Comparison of ENCODE assay signal across 26 mouse cellular contexts in the genomic region with DNA sequence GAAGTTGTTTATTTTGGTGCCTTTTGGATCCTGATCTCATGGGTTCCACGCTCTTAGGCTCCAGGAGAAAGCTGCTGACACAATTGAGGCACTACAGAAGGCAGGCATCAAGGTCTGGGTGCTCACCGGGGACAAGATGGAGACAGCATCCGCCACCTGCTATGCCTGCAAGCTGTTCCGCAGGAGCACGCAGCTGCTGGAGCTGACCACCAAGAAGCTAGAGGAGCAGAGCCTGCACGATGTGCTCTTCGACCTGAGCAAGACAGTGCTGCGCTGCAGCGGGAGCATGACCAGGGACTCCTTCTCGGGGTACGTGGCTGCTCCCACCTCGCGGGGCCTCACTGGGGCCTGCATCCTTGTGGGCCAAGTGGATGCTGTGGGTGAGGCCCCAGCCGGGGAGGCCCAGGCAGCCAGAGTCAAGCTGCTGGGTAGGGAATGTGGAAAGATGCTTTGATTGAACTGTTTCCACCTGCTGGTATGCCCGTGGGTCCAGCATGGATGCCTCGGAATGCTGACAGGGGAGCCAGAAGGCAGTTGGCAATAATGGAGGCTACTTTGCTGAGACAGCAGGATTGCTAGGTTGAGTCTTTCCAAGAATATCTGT. TPM values are rescaled to one million over a fixed set of nuclear protein-coding genes. Genes with fewer than 3 reads are reported as not detected.
A peak's percentile ranks its signal among the peaks of the same experiment; 100 is the strongest.
DNase-seq lines count a peak whose midpoint lies in the region; ATAC-seq lines count a peak whose summit lies in the region.
"Had no signal": no experiment of that assay in that cellular context is flagged by ENCODE, and none has a peak within 500 bp of the region (broad histone marks: within the 10 kb centered on the region; RNA-seq: fewer than 3 reads in every experiment).

No protein-coding gene starts in this region.

- H3K27ac ChIP-seq in forebrain, embryonic 10.5 days = 0 out of 2 replicates have a peak overlapping the region, but pooled peaks have one; percentile 0
- H3K27ac ChIP-seq in forebrain, embryonic 16.5 days (ENCODE audit: low read length) = no peak overlapping the region
- no peak overlapping the region for H3K27ac ChIP-seq in heart, embryonic 11.5 days (ENCODE audit: low read depth, low read length)
- no peak overlapping the region for H3K27ac ChIP-seq in kidney, embryonic 16.5 days (ENCODE audit: low read length)
- H3K27ac ChIP-seq: embryonic facial prominence, embryonic 10.5 days; embryonic facial prominence, embryonic 13.5 days; forebrain, embryonic 13.5 days; gastrocnemius, adult 2 months; hindbrain, embryonic 10.5 days; hindbrain, embryonic 13.5 days had no signal

- H3K27me3 ChIP-seq in forebrain, embryonic 10.5 days (ENCODE audit: poor library complexity, severe bottlenecking) = no peaks in the 10 kb centered on the region
- H3K27me3 ChIP-seq in forebrain, embryonic 16.5 days (replicated peaks; ENCODE audit: control insufficient read depth, insufficient read depth, low read length) = no peaks in the 10 kb centered on the region
- no peaks in the 10 kb centered on the region for H3K27me3 ChIP-seq in heart, embryonic 11.5 days (ENCODE audit: control insufficient read depth, insufficient read depth, low read length)
- no peaks in the 10 kb centered on the region for H3K27me3 ChIP-seq in kidney, embryonic 16.5 days (ENCODE audit: insufficient read depth, low read length)
- H3K27me3 ChIP-seq: embryonic facial prominence, embryonic 13.5 days; forebrain, embryonic 13.5 days; hindbrain, embryonic 13.5 days had no signal

- peak; percentile 59 for DNase-seq in cerebellum, adult 11-12 months
- no peak for DNase-seq in cerebellum, postnatal 4 days (ENCODE audit: low spot score in 2 of 2)
- DNase-seq in forebrain, embryonic 10.5 days (ENCODE audit: extremely low spot score, low spot score) = no peak
- peak; percentile 54 for DNase-seq in cerebellum, adult 9-11 months
- peak; percentile 27 to 31 for DNase-seq in cerebellum, postnatal 36 days
- DNase-seq: adrenal gland, adult 8-10 months; adrenal gland, postnatal 25 days; embryo, embryonic 11 days; forebrain, postnatal 0 days; gastrocnemius, adult 2 months; gastrocnemius, postnatal 25 days; heart, postnatal 36 days; kidney, adult 2 months had no signal

- no peak overlapping the region for H3K4me2 ChIP-seq in forebrain, embryonic 16.5 days (ENCODE audit: low read length)
- no peak overlapping the region for H3K4me2 ChIP-seq in heart, embryonic 11.5 days
- no peak overlapping the region for H3K4me2 ChIP-seq in kidney, embryonic 16.5 days (replicated peaks; ENCODE audit: low read depth, low read length)
- H3K4me2 ChIP-seq: embryonic facial prominence, embryonic 13.5 days; forebrain, embryonic 13.5 days; hindbrain, embryonic 13.5 days had no signal

- WGBS in forebrain, embryonic 10.5 days = 95% methylated on average over 16 of the region's 16 CpGs
- 93% methylated on average over 16 of the region's 16 CpGs for WGBS in forebrain, embryonic 16.5 days
- 91% methylated on average over 16 of the region's 16 CpGs for WGBS in heart, embryonic 11.5 days (ENCODE audit: insufficient replicate concordance)
- 93% methylated on average over 16 of the region's 16 CpGs for WGBS in kidney, embryonic 16.5 days

- H3K4me3 ChIP-seq in forebrain, embryonic 10.5 days = no peak overlapping the region
- H3K4me3 ChIP-seq in forebrain, embryonic 16.5 days (replicated peaks; ENCODE audit: low read length) = no peak overlapping the region
- H3K4me3 ChIP-seq in heart, embryonic 11.5 days (ENCODE audit: low read depth, low read length) = no peak overlapping the region
- H3K4me3 ChIP-seq in kidney, embryonic 16.5 days (ENCODE audit: low read length) = no peak overlapping the region
- H3K4me3 ChIP-seq: embryonic facial prominence, embryonic 10.5 days; embryonic facial prominence, embryonic 13.5 days; erythroblast, embryonic 14.5 days; forebrain, embryonic 13.5 days; gastrocnemius, adult 2 months; hindbrain, embryonic 10.5 days; hindbrain, embryonic 13.5 days had no signal

- no peaks in the 10 kb centered on the region for H3K9me3 ChIP-seq in forebrain, embryonic 10.5 days
- no peaks in the 10 kb centered on the region for H3K9me3 ChIP-seq in forebrain, embryonic 16.5 days (ENCODE audit: control insufficient read depth, low read length)
- no peaks in the 10 kb centered on the region for H3K9me3 ChIP-seq in heart, embryonic 11.5 days (replicated peaks; ENCODE audit: control insufficient read depth, low read length)
- H3K9me3 ChIP-seq in kidney, embryonic 16.5 days (ENCODE audit: low read length) = no peaks in the 10 kb centered on the region
- H3K9me3 ChIP-seq: embryonic facial prominence, embryonic 10.5 days; embryonic facial prominence, embryonic 13.5 days; forebrain, embryonic 13.5 days; hindbrain, embryonic 10.5 days; hindbrain, embryonic 13.5 days had no signal

- no peak for ATAC-seq in forebrain, embryonic 16.5 days
- ATAC-seq in heart, embryonic 11.5 days (replicated peaks; ENCODE audit: insufficient number of reproducible peaks, low FRiP score, low TSS enrichment) = no peak
- no peak for ATAC-seq in kidney, embryonic 16.5 days (ENCODE audit: low FRiP score, low TSS enrichment)
- ATAC-seq: activated CD4-positive, CD25-positive, alpha-beta regulatory T cell, adult 4 months; forebrain, embryonic 13.5 days; forebrain, postnatal 0 days; hindbrain, embryonic 16.5 days; inflammation-experienced regulatory T-cells, adult 6 months; intestine, embryonic 16.5 days had no signal

- no peak overlapping the region for H3K9ac ChIP-seq in forebrain, embryonic 16.5 days (replicated peaks; ENCODE audit: low read depth, low read length)
- no peak overlapping the region for H3K9ac ChIP-seq in heart, embryonic 11.5 days (ENCODE audit: low read depth, low read length)
- no peak overlapping the region for H3K9ac ChIP-seq in kidney, embryonic 16.5 days (replicated peaks; ENCODE audit: low read length)
- H3K9ac ChIP-seq: embryonic facial prominence, embryonic 13.5 days; forebrain, embryonic 13.5 days; forebrain, postnatal 0 days; hindbrain, embryonic 13.5 days had no signal

- H3K4me1 ChIP-seq in forebrain, embryonic 10.5 days = peaks cover under 1% of the 10 kb centered on the region
- H3K4me1 ChIP-seq in forebrain, embryonic 16.5 days (replicated peaks; ENCODE audit: control insufficient read depth, insufficient read depth, low read length) = no peaks in the 10 kb centered on the region
- no peaks in the 10 kb centered on the region for H3K4me1 ChIP-seq in heart, embryonic 11.5 days (ENCODE audit: control insufficient read depth, insufficient read depth, low read length)
- H3K4me1 ChIP-seq in kidney, embryonic 16.5 days (ENCODE audit: insufficient read depth, low read length) = no peaks in the 10 kb centered on the region
- H3K4me1 ChIP-seq: embryonic facial prominence, embryonic 10.5 days; embryonic facial prominence, embryonic 13.5 days; forebrain, embryonic 13.5 days; hindbrain, embryonic 13.5 days had no signal

- H3K36me3 ChIP-seq in forebrain, embryonic 10.5 days (replicated peaks) = peaks cover 87% of the 10 kb centered on the region
- peaks cover 22% of the 10 kb centered on the region for H3K36me3 ChIP-seq in forebrain, embryonic 16.5 days (ENCODE audit: control insufficient read depth, insufficient read depth)
- H3K36me3 ChIP-seq in heart, embryonic 11.5 days (ENCODE audit: control insufficient read depth, insufficient read depth, low read length) = peaks cover 10% of the 10 kb centered on the region
- H3K36me3 ChIP-seq in kidney, embryonic 16.5 days (ENCODE audit: insufficient read depth, low read length) = peaks cover 56% of the 10 kb centered on the region

RNA-seq across cellular contexts. Expression of gene Mcf2l, which starts 29.2 kb away (rescaled TPM):
- 26.3 and 32.5 TPM in 2 replicates for polyA plus RNA-seq in forebrain, embryonic 10.5 days (2016; fragmentation: Nextera tagmentation; extraction: Ambion mirVana)
- 153 and 163 TPM in 2 replicates for polyA plus RNA-seq in forebrain, embryonic 16.5 days (2015; fragmentation: Nextera tagmentation; extraction: Ambion mirVana)
- polyA plus RNA-seq in heart, embryonic 11.5 days (2014; fragmentation: Nextera tagmentation; extraction: Ambion mirVana) = 8.8 and 11.3 TPM in 2 replicates
- 21.5 and 24.1 TPM in 2 replicates for polyA plus RNA-seq in kidney, embryonic 16.5 days (2015; fragmentation: Nextera tagmentation; extraction: Ambion mirVana)

Comparison
In these comparisons a context has a peak if more than half of its experiments do, and no peak if none do; other contexts are left out.
1. DNase-seq: peak in cerebellum, adult 11-12 months (single experiment), cerebellum, adult 9-11 months (single experiment) and cerebellum, postnatal 36 days (2 of 2); none in cerebellum, postnatal 4 days (0 of 2) and forebrain, embryonic 10.5 days (single experiment).